Mouse (Mus musculus) right cerebral cortex, postnatal 14 days (tissue): ENCODE measurements around the gene Tdrd9.
"Not testable (repeated sequence)": the region's sequence is repeated elsewhere in the genome, so short reads cannot be mapped to it uniquely, and the experiment has no call there.

Source experiments
- DNase-seq: peaks from one replicate; pipeline ENCODE4 v3.0.0; 2022

Tdrd9 gene

DNA sequence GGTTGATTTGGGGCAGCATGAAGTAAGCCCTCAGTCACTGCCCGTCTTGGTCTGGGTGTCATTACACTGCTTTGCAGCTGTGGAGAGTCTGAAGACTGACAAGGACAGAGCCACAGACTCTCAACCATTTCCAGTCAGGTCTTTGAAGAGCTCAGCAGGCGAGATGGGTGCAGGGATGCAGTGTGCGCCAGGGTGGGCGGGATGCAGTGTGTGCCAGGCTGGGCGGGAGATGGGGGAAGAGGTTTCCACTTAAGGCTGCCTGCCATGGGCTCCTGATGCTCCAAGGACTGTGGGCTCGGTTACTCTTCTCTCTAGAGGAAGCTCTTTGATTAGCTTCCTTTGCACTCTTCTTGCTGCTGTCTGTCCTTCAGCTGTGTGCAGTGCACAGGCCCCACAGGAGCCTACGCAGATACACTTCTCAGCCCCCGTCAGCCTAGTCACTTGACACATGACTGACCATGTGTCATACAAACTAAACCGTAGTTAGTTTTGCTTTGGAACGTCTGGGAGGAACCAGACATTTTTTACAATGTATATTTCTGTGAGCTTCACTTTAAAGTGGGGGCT, 62.1 kb downstream of the Tdrd9 start:
- no peak for DNase-seq

DNA sequence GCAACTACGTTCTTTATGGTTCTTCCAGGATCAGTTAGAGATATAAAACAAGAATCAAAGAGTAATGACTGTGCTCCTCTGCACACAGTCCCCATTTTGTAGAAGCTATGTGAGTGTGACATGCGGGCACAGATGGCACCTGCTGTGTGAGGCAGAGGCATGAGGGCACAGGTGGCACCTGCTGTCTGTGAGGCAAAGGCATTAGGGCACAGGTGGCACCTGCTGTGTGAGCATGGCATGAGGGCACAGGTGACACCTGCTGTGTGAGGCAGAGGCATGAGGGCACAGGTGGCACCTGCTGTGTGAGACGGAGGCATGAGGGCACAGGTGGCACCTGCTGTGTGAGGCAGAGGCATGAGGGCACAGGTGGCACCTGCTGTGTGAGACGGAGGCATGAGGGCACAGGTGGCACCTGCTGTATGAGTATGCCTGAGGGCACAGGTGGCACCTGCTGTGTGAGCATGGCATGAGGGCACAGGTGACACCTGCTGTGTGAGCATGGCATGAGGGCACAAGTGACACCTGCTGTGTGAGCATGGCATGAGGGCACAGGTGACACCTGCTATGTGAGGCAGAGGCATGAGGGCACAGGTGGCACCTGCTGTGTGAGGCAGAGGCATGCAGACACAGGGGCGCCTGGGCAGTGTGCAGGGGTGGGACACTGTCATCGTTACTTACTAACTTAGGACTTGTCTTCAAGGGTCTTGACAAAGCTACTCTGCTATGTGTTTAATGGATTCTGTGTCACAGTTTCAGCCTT, 64.2 kb downstream of the Tdrd9 start:
- not testable (repeated sequence) for DNase-seq

DNA sequence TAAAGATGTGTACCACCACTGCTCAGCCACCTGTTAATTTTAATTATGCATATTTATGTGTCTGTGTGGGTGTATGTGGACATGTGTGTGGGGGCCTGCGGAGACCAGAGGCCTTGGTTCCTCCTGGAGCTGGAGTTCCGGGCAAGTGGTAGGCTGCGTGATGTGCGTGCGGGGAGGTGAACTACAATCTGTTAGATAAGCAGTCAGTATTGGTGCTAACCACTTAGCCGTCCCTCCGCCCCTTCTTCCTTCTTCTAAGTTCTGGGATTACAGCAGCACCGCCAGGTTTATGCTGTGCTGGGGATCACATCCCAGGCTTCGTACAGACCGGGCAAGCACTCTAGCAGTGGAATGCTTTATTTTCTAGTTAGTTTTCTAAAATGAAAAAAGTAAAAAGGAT, 67.1 kb downstream of the Tdrd9 start:
- DNase-seq: no peak

DNA sequence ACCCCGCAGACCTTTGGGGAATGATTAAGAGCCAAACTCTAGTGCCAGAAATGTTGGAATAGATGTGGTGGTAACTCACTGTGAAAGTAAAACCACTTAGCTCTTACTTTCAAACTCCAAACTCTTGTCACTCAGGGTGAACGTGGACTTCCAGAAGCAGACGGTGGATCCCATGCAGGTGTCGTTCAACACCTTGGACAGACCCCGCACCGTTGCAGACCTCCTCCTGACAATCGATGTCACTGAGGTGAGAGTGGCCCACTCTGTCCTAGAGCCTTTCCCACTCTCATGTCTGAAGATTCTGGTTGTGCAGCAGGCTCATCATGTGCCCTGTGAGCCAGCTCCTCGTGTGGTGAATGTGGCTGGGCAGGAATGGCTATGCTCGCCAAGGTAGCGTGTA, 67.8 kb downstream of the Tdrd9 start:
- no peak for DNase-seq

DNA sequence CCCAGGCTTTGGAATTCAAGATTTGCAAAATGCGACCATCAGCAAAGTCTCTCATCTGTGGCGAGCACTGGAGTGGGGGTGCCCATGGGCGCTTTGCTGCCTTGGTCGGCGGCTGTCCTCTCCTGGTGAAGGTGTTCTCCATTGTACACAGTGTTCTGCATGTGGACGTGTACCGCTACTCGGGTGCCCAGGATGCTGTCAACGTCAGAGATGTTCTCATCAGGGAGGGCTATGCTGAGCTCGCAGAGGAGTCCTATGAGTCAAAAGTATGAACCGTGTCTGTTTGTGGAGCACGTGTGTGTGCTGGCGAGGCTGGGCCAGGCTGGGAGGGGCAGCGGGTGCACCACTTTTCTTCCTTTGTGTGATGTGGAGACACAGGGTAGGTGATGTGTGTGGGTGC, 71.3 kb downstream of the Tdrd9 start:
- DNase-seq: no peak

DNA sequence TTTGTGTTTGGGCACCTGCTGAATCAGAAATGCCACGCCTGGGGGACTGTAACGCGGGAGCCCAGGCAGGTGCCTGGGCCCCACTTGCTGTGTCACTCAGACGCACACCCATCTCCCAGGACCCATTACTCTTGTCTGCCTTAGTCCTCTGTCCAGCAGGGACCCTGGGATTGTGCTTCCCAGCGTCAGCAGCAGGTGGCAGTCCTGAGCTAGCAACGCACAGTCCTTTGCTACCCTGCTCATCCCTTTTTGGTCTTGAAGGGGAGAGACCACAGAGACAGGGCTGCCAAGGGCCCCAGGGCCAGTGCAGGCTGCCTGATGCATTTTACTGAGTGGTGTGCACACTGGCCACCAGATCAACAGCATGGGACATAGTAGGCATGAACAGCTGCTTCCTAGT, 106.3 kb downstream of the Tdrd9 start:
- DNase-seq: peak; percentile 74

DNA sequence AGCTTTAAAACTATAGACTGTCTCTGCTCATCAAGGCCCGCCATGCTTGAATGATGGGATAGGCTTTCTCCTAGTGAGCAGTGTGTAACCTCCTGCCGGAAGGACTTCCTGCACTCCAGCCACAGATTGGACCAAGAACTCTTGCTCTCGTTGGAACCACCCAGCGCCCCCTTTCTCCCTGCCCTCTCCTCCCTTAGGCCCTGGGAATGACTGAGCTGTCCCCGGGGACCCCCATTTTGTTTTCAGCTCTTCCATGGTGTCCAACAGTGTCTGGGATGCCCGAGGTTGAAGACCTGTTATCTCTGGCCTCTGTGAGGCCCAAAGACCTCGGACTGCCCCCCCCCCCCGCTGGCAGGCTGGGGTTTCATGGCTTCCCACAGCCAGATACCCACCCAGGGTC, 108.6 kb downstream of the Tdrd9 start:
- DNase-seq: no peak

DNA sequence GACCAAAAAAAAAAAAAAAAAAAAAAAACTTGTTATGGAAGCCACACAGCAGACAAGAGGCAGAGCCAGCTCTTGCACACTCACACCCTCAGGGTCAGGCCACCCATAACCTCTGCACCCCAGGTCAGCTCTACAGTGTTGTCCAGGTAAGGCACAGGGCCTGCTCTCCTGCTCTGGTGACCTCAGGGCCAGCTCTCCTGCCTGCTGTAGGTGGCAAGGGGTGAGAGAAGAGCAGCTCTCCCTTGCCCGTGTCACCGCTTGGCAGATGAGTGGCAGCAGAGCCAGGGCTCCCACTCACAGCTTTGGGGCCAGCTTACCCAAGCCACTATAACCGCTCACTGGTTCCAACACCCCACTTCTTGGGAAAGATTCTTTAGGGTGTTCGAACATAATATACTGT, 109.6 kb downstream of the Tdrd9 start:
- no peak for DNase-seq

DNA sequence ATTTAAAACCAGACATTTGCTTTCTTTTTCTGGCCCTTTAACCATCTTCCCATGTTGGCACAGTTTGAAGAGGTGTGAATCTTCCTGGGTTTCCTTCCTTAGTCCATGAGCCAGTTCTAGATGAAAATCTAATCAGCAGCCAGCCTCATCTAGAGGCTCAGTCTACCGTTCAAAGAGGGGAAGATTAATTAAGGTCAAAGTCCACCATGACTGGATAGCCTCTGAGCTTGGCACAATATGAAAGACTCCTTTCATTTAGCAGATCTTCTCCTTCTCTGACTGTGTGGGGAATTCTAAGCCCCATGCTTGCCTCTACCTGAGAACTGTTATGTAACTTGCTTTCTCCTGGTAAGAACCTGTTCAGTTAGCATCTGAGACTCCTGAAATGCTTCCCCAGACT, 110.9 kb downstream of the Tdrd9 start:
- no peak for DNase-seq

DNA sequence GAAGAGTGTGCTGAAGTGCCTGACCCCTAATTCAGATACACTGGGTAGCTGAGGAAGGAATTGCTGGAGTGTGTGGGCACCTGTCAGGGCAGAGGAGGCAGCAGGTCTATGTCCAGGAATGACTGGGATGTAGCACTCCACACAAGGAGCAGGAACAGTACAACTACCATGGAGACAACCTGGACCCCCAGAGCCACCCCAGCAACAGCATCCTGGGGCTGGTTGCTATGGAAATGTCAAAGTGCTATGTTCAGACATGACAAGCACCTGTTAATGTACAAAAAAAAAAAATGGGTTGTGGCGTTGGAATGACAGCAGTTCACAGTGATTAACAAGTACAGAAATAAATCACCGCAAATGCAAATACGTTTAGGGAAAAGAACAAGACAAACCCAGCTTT, 114.9 kb downstream of the Tdrd9 start:
- DNase-seq: no peak

DNA sequence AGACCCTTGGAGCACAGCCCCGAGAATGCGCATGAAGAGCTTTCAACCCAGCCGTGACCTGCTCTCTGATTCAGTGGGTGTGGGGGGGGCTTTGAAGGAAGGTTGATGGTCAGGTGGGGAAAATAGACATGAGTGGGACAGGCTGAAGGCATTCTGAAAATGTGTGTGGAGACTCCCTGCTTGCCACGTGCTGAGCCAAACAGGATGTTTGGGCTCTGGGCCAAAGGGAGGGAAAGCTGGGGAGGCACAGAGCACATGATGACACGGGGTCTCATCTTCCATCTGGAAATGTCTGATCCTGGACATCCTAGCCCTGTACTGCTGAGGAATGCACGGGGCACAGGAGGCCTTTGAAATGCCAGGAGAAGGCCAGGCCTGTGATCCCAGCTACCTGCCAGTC, 115.4 kb downstream of the Tdrd9 start:
- DNase-seq: no peak

DNA sequence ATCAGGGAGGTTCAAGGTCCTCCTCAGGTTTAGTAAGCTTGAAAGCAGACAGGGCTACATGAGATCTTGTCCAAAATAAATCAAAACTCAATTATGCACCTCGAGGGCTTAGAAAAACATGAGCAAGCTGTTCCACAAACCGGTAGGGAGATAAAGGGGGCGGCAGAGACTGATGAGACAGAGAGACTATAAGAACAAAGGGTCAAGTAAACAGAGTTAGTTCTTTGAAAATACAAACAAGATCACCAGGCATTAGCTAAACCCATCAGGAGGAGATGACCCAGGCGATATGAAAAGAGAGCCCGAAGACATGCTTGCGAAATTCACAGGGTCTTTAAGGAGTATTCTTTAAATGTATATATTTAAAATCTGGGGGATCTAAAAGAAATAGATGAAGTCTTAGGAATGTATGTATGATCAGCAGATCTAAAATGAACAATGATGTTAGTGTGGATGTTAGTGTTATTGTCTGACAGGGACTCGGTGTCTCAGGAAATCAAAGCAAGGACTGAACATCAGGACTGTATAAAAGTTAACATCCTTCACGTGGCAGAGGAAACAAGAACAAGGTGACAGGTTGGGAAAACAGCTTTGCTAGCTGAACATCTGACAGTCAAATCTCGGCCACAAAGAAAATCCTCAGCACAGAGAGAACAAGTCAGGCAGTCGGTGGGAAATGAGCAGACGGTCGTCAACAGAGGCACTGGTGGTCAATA, 117.4 kb downstream of the Tdrd9 start:
- no peak for DNase-seq

DNA sequence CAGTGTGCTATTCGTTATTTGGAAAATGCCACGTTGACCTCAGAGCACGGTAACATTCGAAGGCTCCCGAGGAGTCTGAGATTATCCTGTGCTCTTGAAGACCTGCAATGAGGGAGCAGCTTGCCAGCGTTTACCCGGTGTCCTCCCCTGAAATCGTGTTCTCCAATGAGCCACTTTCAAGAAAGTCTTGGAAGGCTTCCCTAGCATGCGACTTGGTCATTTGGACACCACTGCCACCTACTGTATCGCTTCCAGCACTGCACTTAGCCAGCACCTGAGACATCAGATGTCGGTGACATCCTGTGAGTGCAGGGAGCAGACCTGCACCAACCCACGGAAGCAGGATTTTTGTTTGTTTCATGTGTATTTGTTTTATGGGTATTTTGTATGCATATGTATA, 119.7 kb downstream of the Tdrd9 start:
- DNase-seq: peak; percentile 61

DNA sequence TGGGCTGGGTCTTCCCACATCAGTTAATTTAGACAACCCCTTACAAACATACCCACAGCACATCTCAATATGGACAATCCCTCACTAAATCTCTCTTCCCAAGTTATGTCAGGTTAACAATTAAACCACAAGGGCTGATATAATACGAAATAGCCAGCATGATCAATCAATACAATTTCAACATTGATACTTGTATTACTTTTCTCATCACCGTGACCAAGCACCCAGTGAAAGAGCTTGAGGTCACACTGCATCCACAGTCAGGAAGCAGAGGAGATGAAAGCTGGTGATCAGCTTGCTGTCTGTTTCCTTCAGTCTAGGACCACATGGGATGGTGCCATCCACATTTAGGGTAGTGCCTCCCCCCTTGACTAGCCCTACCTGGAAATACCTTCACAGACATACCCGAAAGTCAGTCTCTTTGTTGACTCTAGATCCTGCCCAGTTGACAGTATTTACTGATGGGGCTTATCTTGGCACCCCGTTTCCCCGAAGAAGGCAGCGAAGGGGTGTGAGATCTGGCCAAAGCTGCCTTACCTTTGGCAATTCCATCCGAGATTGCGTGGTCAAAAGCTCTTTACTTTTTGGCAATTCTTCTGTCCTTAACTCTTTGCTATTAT, 123.0 kb downstream of the Tdrd9 start:
- no peak for DNase-seq

DNA sequence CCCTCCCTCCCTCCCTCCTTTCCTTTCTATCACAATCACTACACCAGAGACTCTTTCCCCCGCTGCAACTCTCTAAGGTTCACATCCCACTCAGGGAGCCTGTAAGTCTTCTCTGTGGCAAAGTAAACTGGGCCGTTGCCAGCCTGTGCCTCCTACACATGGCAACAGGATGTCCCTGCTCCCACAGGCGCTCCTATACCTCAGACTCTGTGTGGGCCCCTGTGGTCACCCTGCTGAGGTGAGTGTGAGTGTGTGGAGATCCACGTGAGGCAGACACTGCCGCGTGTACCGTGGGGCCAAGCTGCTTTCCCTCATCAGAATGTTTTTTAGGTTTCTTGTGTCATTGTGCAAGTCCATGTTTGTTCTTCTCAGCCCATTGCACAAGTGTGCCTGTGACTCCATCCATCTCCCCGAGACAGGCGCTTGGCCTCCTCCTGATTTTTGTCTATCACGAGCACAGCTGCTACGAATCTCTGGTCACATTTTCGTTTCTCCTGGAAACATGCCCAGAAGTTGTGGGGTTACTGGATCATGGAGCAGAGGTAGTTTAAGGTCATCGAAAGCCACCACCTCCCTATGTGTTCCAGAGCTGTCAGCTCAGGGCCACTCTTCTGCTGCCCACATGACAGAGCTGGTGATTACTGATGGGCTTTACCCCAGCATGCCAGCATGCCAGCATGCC, 124.8 kb downstream of the Tdrd9 start:
- peak; percentile 54 for DNase-seq

DNA sequence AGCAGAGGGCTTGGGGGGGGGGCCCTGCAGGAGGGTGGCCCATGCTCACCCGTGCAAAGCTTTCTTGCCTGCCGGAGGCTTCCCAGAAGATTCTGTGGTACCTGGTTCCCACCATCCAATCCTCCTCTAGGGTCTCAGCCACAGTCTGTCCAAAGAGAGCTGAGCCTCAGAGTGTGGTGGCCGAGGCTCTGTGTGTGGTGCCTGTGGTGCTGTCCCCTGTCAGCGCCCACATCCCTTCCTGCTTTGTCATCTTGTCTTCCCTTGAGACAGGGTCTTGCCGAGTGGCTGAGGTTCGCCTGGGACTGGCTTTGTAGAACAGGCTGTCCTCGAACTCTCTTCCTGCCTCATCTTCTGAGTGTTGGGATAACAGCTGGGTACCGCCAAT, 125.4 kb downstream of the Tdrd9 start:
- DNase-seq: no peak

DNA sequence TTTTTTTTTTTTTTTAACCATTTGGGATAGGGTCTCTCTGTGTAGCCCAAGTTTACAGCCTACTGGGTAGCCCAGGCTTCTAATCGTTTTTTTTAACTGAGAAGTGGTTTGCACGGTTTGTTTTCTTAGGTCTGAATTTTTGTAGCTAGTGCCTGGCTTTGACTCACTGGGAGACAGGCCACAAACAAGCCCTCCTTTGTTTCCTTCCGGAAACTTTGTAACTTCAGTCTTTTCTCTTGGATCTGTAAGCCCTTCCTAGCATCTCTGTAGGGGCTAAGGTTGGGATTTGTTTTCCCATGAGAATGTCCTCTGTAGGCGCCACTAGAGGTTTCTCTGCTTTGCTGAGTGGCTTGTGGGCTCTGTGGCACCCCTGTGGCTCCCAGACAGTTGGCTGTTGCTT, 128.7 kb downstream of the Tdrd9 start:
- no peak for DNase-seq

DNA sequence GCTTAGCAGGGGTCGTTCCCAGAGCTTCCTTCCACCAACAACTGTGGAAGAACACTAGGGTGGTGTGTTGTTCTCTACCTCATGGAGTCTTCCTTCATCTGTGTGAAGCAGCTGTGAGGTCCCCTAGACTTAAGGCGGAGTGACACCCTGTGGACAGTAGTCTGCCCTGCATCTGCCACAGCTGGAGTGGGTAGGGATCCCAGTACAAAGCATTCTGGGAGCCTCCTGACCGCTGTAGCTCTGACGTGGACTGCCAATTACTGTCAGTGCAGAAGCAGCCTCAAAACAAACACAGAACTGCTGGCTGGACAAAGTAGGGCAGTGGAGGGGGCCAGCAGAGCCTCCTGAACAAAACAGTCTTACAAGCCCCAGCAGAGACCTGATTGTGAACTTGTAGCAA, 129.7 kb downstream of the Tdrd9 start:
- DNase-seq: no peak

DNA sequence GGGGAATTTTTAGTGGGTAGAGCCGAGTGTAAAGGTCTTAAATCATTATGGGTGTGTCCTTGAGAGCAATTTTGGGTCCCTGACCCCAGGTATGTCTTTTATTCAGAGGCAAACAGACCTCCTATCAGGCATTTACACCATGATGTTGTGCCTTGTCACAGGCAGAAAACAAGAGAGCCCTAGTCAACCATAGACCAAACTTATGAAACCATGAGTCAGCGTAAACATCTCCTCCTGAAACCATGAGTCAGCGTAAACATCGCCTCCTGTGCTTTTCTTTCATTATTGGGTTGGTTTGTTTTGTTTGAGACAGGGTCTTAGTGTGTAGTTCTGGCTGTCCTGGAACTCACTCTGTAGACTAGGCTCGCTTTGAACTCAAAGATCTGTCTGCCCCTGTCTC, 131.8 kb downstream of the Tdrd9 start:
- no peak for DNase-seq

DNA sequence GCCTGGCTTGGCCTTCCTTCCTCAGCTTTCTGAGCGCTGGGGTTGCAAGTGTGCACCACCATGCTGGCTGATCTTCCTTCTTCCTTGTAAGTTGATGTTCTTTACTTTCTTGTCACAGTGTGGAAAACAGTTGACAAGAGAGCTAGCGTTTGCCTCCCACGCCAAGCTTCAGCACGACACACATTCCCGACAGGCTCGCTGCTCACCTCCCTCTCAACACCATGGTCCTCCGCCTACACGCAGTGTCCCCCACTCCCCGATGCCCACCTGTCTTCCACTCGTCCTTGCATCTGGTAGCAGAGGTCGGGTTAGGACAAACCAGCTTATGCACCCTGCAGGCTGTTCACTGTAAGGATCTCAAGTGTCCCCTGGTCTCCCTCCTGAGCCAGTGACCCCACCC, 133.5 kb downstream of the Tdrd9 start:
- DNase-seq: no peak

DNA sequence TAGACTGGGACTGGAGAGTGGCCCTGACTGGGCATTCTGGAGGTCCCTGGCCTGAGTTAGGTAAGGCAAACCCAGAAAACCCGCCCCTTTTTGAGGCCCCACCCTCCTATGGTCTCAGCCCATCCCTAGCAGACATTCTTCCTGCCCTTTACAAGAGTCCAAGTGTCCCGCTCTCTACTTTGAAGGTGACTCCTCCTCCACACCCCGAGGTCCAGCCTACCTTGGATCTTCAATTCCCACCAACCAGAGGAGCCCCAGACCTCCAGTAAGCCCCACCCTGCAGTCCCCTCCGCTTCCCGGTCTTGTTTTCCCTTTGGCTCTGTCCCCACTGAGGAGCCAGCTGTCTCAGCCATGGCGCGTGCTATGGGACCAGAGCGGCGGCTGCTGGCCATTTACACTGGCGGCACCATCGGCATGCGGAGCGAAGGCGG, 135.2 kb downstream of the Tdrd9 start, which contains the start of gene Aspg:
Aspg (plus strand) TSS at position 139 of the 431 bp plus-strand sequence.
- DNase-seq: no peak

DNA sequence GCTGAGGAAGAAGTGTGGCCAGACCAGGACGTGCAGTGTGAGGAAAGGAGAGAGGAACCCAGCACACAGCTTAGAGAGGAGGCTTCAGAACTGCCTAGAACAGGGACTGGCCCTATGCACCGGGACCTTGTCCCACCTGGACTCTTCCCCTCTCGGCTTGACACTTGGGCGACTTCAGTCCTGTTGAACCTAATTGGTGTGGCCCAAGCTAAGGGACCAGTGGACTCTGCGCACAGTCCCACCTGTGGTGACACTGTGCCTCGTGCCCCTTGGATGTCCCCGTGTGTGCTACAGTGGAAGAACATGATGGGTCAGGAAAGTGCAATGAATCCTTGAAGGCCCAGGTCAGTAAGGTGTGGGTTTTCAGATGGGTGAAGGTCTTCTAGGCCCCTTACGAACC, 136.3 kb downstream of the Tdrd9 start:
- no peak for DNase-seq
